Mouse (Mus musculus) MEL (cell line): ENCODE data around the gene Dnajb1. TPM values are rescaled to one million over a fixed set of nuclear protein-coding genes. Genes with fewer than 3 reads are reported as not detected.

ENCODE experiments used
- DNase-seq: peaks from one replicate; pipeline ENCODE4 v3.0.0; 2011; ENCODE audit warnings: low read depth, low spot score
- H3K27ac ChIP-seq: 2 replicates; pipeline ENCODE4 v1.5.1; 2012; ENCODE audit warnings: low read depth, mild to moderate bottlenecking, control low read depth, low read length, moderate library complexity; ENCODE audit not compliant: control insufficient read depth
- H3K27me3 ChIP-seq, 2 experiments: fragments of 150-350 bp in 1 of 2; sonication (generic) in 1 of 2; 2 replicates each; pipeline ENCODE4 v1.6.1; 2012; ENCODE audit warnings: low read length in 2 of 2, mild to moderate bottlenecking in 2 of 2, improper control_type of control experiment in 1 of 2, moderate library complexity in 1 of 2; ENCODE audit not compliant: insufficient read depth in 2 of 2, control insufficient read depth in 1 of 2
- H3K36me3 ChIP-seq, 2 experiments: 2 replicates each; pipeline ENCODE4 v1.6.1; 2012 to 2014; ENCODE audit warnings: low read length in 2 of 2, improper control_type of control experiment in 1 of 2, inconsistent platforms in 1 of 2, mild to moderate bottlenecking in 1 of 2; ENCODE audit not compliant: insufficient read depth in 2 of 2, control insufficient read depth in 1 of 2
- H3K4me1 ChIP-seq, 2 experiments: fragments of 150-350 bp in 1 of 2; sonication (generic) in 1 of 2; 2 replicates each; pipeline ENCODE4 v1.6.1; 2012; ENCODE audit warnings: low read length in 2 of 2, improper control_type of control experiment in 1 of 2, mild to moderate bottlenecking in 1 of 2; ENCODE audit not compliant: insufficient read depth in 2 of 2, control insufficient read depth in 1 of 2
- H3K4me3 ChIP-seq, 2 experiments: fragments of 150-350 bp in 1 of 2; sonication (generic) in 1 of 2; 2 replicates each; pipeline ENCODE4 v1.5.1; 2012; ENCODE audit warnings: low read depth in 2 of 2, low read length in 2 of 2, mild to moderate bottlenecking in 2 of 2, moderate library complexity in 2 of 2, control low read depth in 1 of 2, improper control_type of control experiment in 1 of 2; ENCODE audit not compliant: control insufficient read depth in 1 of 2, insufficient read depth in 1 of 2
- H3K79me2 ChIP-seq: 2 replicates; pipeline ENCODE4 v1.6.1; 2012; ENCODE audit warnings: mild to moderate bottlenecking, low read length, moderate library complexity; ENCODE audit not compliant: control insufficient read depth, poor library complexity, insufficient read depth
- H3K9ac ChIP-seq: 2 replicates; pipeline ENCODE4 v1.6.1; 2012; ENCODE audit warnings: low read depth, mild to moderate bottlenecking, control low read depth, low read length, moderate library complexity; ENCODE audit not compliant: control insufficient read depth, poor library complexity, severe bottlenecking
- H3K9me3 ChIP-seq: fragments of 150-350 bp; sonication (generic); replicated peaks from 2 replicates; pipeline ENCODE4 v1.6.1; 2012; ENCODE audit warnings: mild to moderate bottlenecking, low read length, improper control_type of control experiment, moderate library complexity; ENCODE audit not compliant: insufficient read depth
- BHLHE40 ChIP-seq: IDR thresholded peaks from 2 replicates; pipeline ENCODE4 v1.6.1; 2012; ENCODE audit warnings: low read depth, mild to moderate bottlenecking, inconsistent platforms, low read length, improper control_type of control experiment, borderline replicate concordance
- CHD1 ChIP-seq: IDR thresholded peaks from 2 replicates; pipeline ENCODE4 v1.6.1; 2012; ENCODE audit warnings: low read depth, mild to moderate bottlenecking, inconsistent platforms, low read length, improper control_type of control experiment
- CTCF ChIP-seq, 3 experiments: IDR thresholded peaks in 2 of 3; conservative IDR thresholded peaks in 1 of 3; 2 replicates each; pipeline ENCODE4 v1.5.1; 2011 to 2012; ENCODE audit warnings: low read length in 3 of 3, low read depth in 2 of 3, mild to moderate bottlenecking in 2 of 3, improper control_type of control experiment in 1 of 3, inconsistent platforms in 1 of 3, mixed read lengths in 1 of 3, moderate library complexity in 1 of 3; ENCODE audit not compliant: control insufficient read depth in 1 of 3, insufficient read depth in 1 of 3, poor library complexity in 1 of 3, severe bottlenecking in 1 of 3
- E2F4 ChIP-seq: IDR thresholded peaks from 2 replicates; pipeline ENCODE4 v1.6.1; 2011; ENCODE audit warnings: low read depth, low read length, improper control_type of control experiment, borderline replicate concordance
- ELF1 ChIP-seq: IDR thresholded peaks from 2 replicates; pipeline ENCODE4 v1.6.1; 2014; ENCODE audit warnings: low read depth, mild to moderate bottlenecking, inconsistent platforms, low read length, improper control_type of control experiment, moderate library complexity
- EP300 ChIP-seq, 2 experiments: IDR thresholded peaks; 2 replicates each; pipeline ENCODE4 v1.6.1; 2011; ENCODE audit warnings: improper control_type of control experiment in 2 of 2, low read length in 2 of 2, low read depth in 1 of 2, mild to moderate bottlenecking in 1 of 2
- ETS1 ChIP-seq: IDR thresholded peaks from 2 replicates; pipeline ENCODE4 v1.6.1; 2012; ENCODE audit warnings: low read depth, mild to moderate bottlenecking, inconsistent platforms, low read length, improper control_type of control experiment, moderate library complexity
- GATA1 ChIP-seq: IDR thresholded peaks from 2 replicates; pipeline ENCODE4 v1.6.1; 2011; ENCODE audit warnings: low read depth, low read length, improper control_type of control experiment
- MAX ChIP-seq: IDR thresholded peaks from 2 replicates; pipeline ENCODE4 v1.6.1; 2011; ENCODE audit warnings: low read length, improper control_type of control experiment
- MXI1 ChIP-seq: IDR thresholded peaks from 2 replicates; pipeline ENCODE4 v1.6.1; 2011; ENCODE audit warnings: mild to moderate bottlenecking, low read depth, low read length, improper control_type of control experiment
- MYB ChIP-seq: IDR thresholded peaks from 2 replicates; pipeline ENCODE4 v1.6.1; 2011; ENCODE audit warnings: mild to moderate bottlenecking, low read depth, low read length, improper control_type of control experiment
- MYC ChIP-seq: IDR thresholded peaks from 2 replicates; pipeline ENCODE4 v1.6.1; 2011; ENCODE audit warnings: low read depth, mild to moderate bottlenecking, low read length, improper control_type of control experiment, moderate library complexity
- NELFE ChIP-seq: IDR thresholded peaks from 2 replicates; pipeline ENCODE4 v1.6.1; 2011; ENCODE audit warnings: low read depth, low read length, improper control_type of control experiment
- TAL1 ChIP-seq: IDR thresholded peaks from 2 replicates; pipeline ENCODE4 v1.6.1; 2012; ENCODE audit warnings: mild to moderate bottlenecking, inconsistent platforms, low read length, moderate library complexity, mixed read lengths
- TBP ChIP-seq: IDR thresholded peaks from 2 replicates; pipeline ENCODE4 v1.8.0; 2011; ENCODE audit warnings: low read depth, low read length, improper control_type of control experiment
- TCF12 ChIP-seq: IDR thresholded peaks from 2 replicates; pipeline ENCODE4 v1.6.1; 2014; ENCODE audit warnings: low read depth, mild to moderate bottlenecking, inconsistent platforms, low read length, improper control_type of control experiment, moderate library complexity
- USF2 ChIP-seq, 2 experiments: IDR thresholded peaks; 2 replicates each; pipeline ENCODE4 v1.6.1; 2011 to 2012; ENCODE audit warnings: improper control_type of control experiment in 2 of 2, low read length in 2 of 2, borderline replicate concordance in 1 of 2, inconsistent platforms in 1 of 2, low read depth in 1 of 2, mild to moderate bottlenecking in 1 of 2; ENCODE audit not compliant: insufficient read depth in 1 of 2
- ZC3H11A ChIP-seq: IDR thresholded peaks from 2 replicates; pipeline ENCODE4 v1.6.1; 2012; ENCODE audit warnings: low read depth, mild to moderate bottlenecking, inconsistent platforms, low read length, improper control_type of control experiment
- ZKSCAN1 ChIP-seq: IDR thresholded peaks from 2 replicates; pipeline ENCODE4 v1.6.1; 2012; ENCODE audit warnings: low read depth, mild to moderate bottlenecking, inconsistent platforms, low read length, improper control_type of control experiment, moderate library complexity
- ZMIZ1 ChIP-seq: IDR thresholded peaks from 2 replicates; pipeline ENCODE4 v1.6.1; 2012; ENCODE audit warnings: low read depth, mild to moderate bottlenecking, inconsistent platforms, low read length, improper control_type of control experiment, moderate library complexity
- polyA plus RNA-seq, 2 experiments: library from polyadenylated mRNA; stranded (reverse) in 1 of 2; unstranded in 1 of 2; fragments of >175 nt in 1 of 2; fragments of >200 nt in 1 of 2; gene quantifications; 2 replicates each; pipeline versions ENCODE4 v1.2.1 to v1.2.4; 2012; ENCODE audit warnings: low replicate concordance in 2 of 2, low read depth in 1 of 2; ENCODE audit not compliant: insufficient read length in 2 of 2, insufficient read depth in 1 of 2, missing spikeins in 1 of 2
- total RNA-seq: library from RNA; depleted of rRNA; stranded (reverse); fragments of 300-350 nt; gene quantifications from 2 replicates; pipeline ENCODE4 v1.2.3, GENCODE M21; 2012

Gene Dnajb1
- total and polyA plus RNA-seq, 3 experiments, result 43.2 to 56.6 TPM; not detected in 1

DNA sequence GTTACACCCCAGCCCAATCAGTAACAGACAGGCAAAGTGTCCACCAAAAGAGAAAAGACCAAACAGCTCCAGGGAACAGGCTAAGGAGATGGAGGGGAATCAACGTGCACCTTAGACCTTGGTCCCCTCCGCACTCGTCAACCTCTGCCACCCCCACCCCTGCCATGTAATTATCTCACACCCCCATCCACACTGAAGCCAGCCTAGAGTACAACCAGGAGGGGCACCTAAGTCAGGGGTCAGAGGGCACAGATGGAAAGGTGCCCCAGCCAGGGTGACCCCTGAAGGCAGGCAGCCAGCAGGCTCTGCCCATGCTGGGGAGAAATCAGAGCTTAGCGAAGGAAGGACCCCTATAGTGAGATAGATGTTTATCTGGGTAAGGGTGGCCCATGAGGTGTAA, 31.1 kb upstream of the Dnajb1 start:
- TF ChIP-seq TAL1 (no peak), MAX (no peak), NELFE (no peak)
- no peak for DNase-seq
- Histone ChIP-seq H3K9me3 (no peaks in the 10 kb centered on the region), H3K4me3 (no peak overlapping the region), H3K79me2 (no peaks in the 10 kb centered on the region), H3K9ac (no peak overlapping the region), H3K27ac (no peak overlapping the region), H3K36me3 (peaks cover 0 to 1% of the 10 kb centered on the region in 2 experiments; a peak in 1 of 4 replicates), H3K27me3 (no peaks in the 10 kb centered on the region), H3K4me1 (no peaks in the 10 kb centered on the region)

DNA sequence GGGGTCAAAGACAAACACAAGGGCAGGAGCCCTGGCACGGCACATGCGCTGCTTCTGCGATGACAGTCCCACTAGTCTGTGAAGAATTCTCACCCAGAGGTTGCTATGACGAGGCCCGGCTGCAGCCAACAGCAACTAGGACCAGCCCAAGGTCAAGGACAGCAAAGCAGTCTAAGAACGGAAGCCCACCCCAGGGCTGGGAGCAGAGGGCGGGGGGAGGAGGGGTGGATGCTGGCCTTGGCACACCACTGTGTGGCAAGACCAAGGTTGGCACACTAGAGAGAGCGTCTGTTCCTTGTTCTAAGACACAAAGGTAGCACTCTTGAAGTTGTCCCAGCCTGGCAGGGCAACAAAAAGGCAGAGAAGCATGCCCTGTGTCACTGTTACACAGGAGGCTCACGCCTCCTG, 30.6 kb upstream of the Dnajb1 start:
- Histone ChIP-seq H3K36me3 (no peaks in the 10 kb centered on the region; a peak in 1 of 4 replicates), H3K27me3 (no peaks in the 10 kb centered on the region), H3K9me3 (no peaks in the 10 kb centered on the region), H3K27ac (no peak overlapping the region), H3K79me2 (no peaks in the 10 kb centered on the region), H3K4me3 (no peak overlapping the region), H3K4me1 (no peaks in the 10 kb centered on the region), H3K9ac (no peak overlapping the region)
- DNase-seq, result no peak
- TF ChIP-seq ZKSCAN1 (no peak), ELF1 (no peak), CTCF (IDR thresholded peaks at IDR 0.05 in 2 of 3, conservative IDR thresholded peaks at IDR 0.05 in 1 of 3; ENCODE audit: control insufficient read depth in 1 of 3, insufficient read depth in 1 of 3, low read depth in 2 of 3, low read length in 3 of 3, poor library complexity in 1 of 3, severe bottlenecking in 1 of 3) (no peak), ZC3H11A (no peak), E2F4 (no peak), ETS1 (no peak), MYB (no peak), GATA1 (no peak), TBP (no peak), TCF12 (no peak), MYC (no peak)

DNA sequence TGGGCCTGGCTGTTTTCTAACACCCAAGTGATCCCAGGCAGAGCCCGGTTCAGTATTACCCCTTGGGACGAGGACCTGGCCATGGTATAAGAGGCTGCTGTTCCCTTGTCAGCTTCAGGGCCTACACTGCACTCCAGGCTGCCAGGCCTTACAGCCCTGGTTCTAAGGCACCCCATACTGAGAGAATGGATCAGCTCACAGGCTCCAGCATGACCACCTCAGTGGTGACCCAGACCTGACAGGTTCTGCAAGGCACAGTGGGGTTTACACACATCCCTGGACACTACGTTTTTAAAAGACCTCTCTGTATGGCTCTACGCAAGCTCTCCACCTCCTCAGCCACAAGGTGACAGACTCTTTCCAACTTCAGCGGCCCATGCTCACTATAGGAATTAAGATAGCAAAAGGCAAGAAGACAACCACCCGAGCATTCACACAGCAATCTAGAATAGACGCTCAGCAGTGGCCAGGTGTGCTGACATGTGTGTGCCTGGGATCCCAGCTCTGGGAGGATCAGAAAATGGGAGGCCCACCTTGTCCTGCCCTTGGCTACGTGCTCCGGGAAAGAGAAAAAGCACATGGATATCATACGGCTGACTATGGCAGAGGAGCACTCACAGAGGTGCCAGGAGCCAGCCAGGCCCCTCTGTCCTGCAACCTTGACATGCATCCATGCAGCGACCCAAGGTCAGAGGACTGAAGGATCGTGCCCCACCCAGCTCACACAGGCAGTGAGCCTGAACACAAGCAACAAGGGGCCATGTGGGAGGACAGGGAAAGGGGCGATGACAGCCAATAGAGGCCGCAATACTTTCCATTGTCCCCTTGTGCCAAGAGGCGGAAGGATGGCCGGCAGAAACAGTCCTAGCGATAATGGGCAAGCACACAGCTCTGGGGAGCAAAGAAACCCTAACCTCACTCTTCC, 29.6 kb upstream of the Dnajb1 start:
- H3K4me1 ChIP-seq, result no peaks in the 10 kb centered on the region
- TF ChIP-seq ZMIZ1, result no peak
- TF ChIP-seq EP300 (IDR thresholded peaks at IDR 0.05; ENCODE audit: low read depth in 1 of 2, low read length in 2 of 2), result no peak
- TF ChIP-seq MYC, result no peak
- TF ChIP-seq BHLHE40, result no peak
- TF ChIP-seq USF2 (IDR thresholded peaks at IDR 0.05; ENCODE audit: borderline replicate concordance in 1 of 2, insufficient read depth in 1 of 2, low read depth in 1 of 2, low read length in 2 of 2), result no peak
- TF ChIP-seq TAL1, result no peak
- no peak for TF ChIP-seq TCF12
- TF ChIP-seq MXI1, result no peak
- no peak for TF ChIP-seq CHD1
- no peak for TF ChIP-seq ZC3H11A
- no peak for TF ChIP-seq NELFE
- TF ChIP-seq CTCF (IDR thresholded peaks at IDR 0.05 in 2 of 3, conservative IDR thresholded peaks at IDR 0.05 in 1 of 3; ENCODE audit: control insufficient read depth in 1 of 3, insufficient read depth in 1 of 3, low read depth in 2 of 3, low read length in 3 of 3, poor library complexity in 1 of 3, severe bottlenecking in 1 of 3), result no peak
- no peak for TF ChIP-seq ZKSCAN1
- TF ChIP-seq, all 39 proteins: peak for 0
- H3K27me3 ChIP-seq, result no peaks in the 10 kb centered on the region
- no peaks in the 10 kb centered on the region for H3K36me3 ChIP-seq
- no peaks in the 10 kb centered on the region for H3K79me2 ChIP-seq
- H3K9ac ChIP-seq, result no peak overlapping the region
- H3K9me3 ChIP-seq, result no peaks in the 10 kb centered on the region
- H3K4me3 ChIP-seq, result no peak overlapping the region
- DNase-seq, result no peak
- H3K27ac ChIP-seq, result no peak overlapping the region
